Mouse (Mus musculus): ENCODE results near the gene Arhgef11. TPM values are rescaled to one million over a fixed set of nuclear protein-coding genes. Genes with fewer than 3 reads are reported as not detected.

Gene Arhgef11
- polyA plus RNA-seq, 1 experiment from 2014 or later: 11.0 TPM

DNA sequence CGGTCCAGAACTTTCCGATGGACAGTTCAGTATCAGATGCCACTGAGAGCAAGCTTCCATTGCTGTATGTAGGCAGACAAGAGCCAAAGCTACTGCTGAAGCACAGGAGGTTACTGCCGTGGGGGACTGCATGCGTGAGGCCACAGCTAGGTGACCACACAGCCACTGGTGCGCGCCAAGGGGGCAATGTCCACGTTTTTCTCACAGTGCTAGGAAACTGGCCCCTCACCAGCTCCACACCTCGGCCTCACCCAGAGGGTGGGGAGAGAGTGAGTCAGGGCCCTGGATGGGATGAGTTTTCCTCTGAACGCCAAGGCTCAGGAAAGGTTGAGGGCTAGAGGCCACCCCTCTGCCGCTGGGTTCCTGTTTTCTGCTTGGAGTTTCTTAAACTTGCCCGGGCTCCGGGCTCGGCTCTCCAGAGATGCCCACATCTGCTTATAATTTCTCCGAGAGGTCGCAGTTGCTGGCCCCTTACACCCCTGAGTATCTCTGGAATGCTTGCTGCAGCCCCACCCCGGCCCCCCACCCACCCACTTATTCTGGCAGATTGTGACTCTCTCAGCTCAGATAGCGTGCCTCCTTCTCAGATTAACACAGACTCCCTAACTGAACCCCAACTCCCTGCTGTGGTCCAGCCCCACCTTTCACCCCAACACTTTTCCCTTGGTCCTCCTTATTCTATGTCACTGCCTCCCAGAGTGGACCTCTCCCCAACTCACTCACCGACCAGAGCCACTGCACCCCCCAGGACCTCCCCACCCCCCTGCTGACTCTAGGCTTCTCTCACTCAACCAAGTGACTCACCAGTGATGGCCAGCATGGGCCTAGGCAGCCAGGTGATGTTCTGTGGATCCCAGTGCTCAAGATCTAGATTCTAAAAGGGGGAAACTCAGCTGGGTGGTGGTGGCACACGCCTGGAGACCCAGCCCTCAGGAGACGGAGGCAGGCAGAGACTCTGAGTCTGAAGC is 144.3 kb downstream of the Arhgef11 start:
- no peak overlapping the region for H3K4me3 ChIP-seq (replicated peaks; ENCODE audit: low read depth, low read length)
- ATAC-seq (replicated peaks; ENCODE audit: low FRiP score, low read depth): no peak
- 58% methylated on average over 20 of the region's 20 CpGs for WGBS

DNA sequence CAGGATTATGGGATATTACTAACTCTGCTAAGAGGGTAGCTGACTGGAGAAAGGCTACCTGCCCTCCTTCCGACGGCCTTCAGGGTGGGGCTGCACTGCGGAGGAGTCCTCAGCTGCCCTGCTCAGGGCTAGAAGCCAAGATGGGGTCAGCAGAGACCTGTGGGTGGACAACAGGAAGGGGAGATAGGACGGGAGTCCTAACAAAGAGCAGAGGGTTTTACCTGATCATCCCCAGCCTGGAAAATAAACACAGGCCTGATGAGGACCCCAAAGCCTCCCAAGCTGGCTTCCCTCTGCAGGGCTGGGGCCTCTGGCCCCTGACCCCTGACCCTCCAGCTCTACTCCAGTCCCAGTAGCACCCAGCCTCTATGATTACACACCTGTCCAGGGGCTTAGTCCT is 145.8 kb downstream of the Arhgef11 start:
- H3K4me1 ChIP-seq (replicated peaks; ENCODE audit: insufficient read depth, low read length): peaks cover 55% of the 10 kb centered on the region
- H3K4me3 ChIP-seq (replicated peaks; ENCODE audit: low read depth, low read length): 0 out of 2 replicates have a peak overlapping the region, but pooled peaks have one; percentile 6
- H3K9ac ChIP-seq (ENCODE audit: low read depth, low read length): no peak overlapping the region

More for the DNA sequence above, 144.3 kb downstream of the Arhgef11 start:
- peaks cover 43% of the 10 kb centered on the region for H3K4me1 ChIP-seq (replicated peaks; ENCODE audit: insufficient read depth, low read length)
- H3K27me3 ChIP-seq (ENCODE audit: insufficient read depth, low read length): no peaks in the 10 kb centered on the region
- H3K36me3 ChIP-seq (ENCODE audit: insufficient read depth, low read length): peaks cover 6% of the 10 kb centered on the region; the same call in 1 of the 2 replicates
- H3K27ac ChIP-seq: no peak overlapping the region; the same call in 1 of the 2 replicates
- no peak overlapping the region for H3K4me2 ChIP-seq (ENCODE audit: low read length)
- no peak for DNase-seq (ENCODE audit: low spot score)
- no peak for TF ChIP-seq CTCF (IDR thresholded peaks at IDR 0.05; ENCODE audit: low read depth)
- H3K9me3 ChIP-seq (replicated peaks; ENCODE audit: low read length): no peaks in the 10 kb centered on the region
- no peak overlapping the region for H3K9ac ChIP-seq (ENCODE audit: low read depth, low read length)

DNA sequence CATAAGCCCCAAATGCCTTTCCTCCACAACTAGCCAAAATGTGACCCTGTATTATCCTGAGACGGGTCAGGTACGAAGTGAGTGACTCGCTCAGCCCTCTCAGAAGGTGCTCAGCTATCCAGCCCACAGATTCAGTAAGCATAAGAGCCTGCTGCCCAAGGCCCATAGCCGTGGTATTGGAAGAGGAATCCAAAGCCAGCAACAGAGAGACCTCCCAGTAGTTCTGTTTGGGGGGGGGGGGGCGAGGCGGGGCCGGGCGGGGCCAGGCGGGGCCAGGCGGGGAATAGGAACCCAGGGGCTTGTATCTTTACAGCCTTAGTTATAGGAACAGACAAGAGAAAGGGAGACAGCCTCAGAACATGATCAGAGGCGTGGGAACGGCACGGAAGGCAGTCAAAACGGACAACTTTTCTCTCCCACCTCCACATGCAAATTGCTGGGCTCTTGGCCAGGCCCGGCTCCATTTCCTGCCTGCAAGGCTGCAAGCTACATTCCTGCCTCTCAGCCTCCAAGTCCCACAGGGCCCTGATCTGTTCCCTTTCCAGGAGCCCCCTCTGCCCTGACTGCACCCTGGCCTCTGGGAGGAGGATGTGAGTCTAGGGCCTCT is 146.4 kb downstream of the Arhgef11 start:
- Histone ChIP-seq H3K27me3 (ENCODE audit: insufficient read depth, low read length) (no peaks in the 10 kb centered on the region), H3K27ac (peak overlapping the region; percentile 86), H3K9me3 (replicated peaks; ENCODE audit: low read length) (no peaks in the 10 kb centered on the region), H3K36me3 (ENCODE audit: insufficient read depth, low read length) (peaks cover 6% of the 10 kb centered on the region; the same call in 1 of the 2 replicates), H3K9ac (ENCODE audit: low read depth, low read length) (no peak overlapping the region), H3K4me2 (ENCODE audit: low read length) (peak overlapping the region; percentile 41), H3K4me1 (replicated peaks; ENCODE audit: insufficient read depth, low read length) (peaks cover 54% of the 10 kb centered on the region), H3K4me3 (replicated peaks; ENCODE audit: low read depth, low read length) (0 out of 2 replicates have a peak overlapping the region, but pooled peaks have one; percentile 6)
- ATAC-seq (replicated peaks; ENCODE audit: low FRiP score, low read depth): no peak; the same call in 1 of the 2 replicates
- 7% methylated on average over 15 of the region's 15 CpGs for WGBS
- peak; percentile 94 for DNase-seq (ENCODE audit: low spot score)
- 0 out of 2 replicates have a peak, but pooled peaks have one; percentile 10 for TF ChIP-seq CTCF (IDR thresholded peaks at IDR 0.05; ENCODE audit: low read depth)

More for the DNA sequence above, 145.8 kb downstream of the Arhgef11 start:
- peak overlapping the region; percentile 86 for H3K27ac ChIP-seq
- peaks cover 6% of the 10 kb centered on the region; the same call in 1 of the 2 replicates for H3K36me3 ChIP-seq (ENCODE audit: insufficient read depth, low read length)
- H3K9me3 ChIP-seq (replicated peaks; ENCODE audit: low read length): no peaks in the 10 kb centered on the region
- peak overlapping the region; percentile 41 for H3K4me2 ChIP-seq (ENCODE audit: low read length)
- no peak for ATAC-seq (replicated peaks; ENCODE audit: low FRiP score, low read depth)
- no peak for TF ChIP-seq CTCF (IDR thresholded peaks at IDR 0.05; ENCODE audit: low read depth)
- H3K27me3 ChIP-seq (ENCODE audit: insufficient read depth, low read length): no peaks in the 10 kb centered on the region
- WGBS: 34% methylated on average over 4 of the region's 4 CpGs
- no peak for DNase-seq (ENCODE audit: low spot score)

DNA sequence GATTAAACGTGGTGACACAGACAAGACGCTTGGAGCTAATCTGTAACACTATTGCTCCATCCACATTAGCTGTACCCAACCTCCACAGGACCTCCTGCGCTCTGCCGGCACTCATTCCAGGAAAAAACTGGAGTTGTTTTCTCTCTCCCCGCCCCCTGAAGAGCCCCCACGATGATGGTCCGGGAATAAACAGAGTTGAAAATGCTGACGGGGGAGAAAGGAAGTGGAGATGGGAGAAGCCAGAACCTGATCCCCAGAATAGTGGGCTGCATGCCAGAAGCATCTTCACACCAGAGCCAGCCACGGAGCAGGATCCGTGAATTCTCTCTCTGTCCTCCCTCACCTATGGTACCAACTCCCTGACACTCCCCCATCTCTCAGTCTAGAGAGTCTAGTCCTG is 147.1 kb downstream of the Arhgef11 start:
- no peak for TF ChIP-seq CTCF (IDR thresholded peaks at IDR 0.05; ENCODE audit: low read depth)
- ATAC-seq (replicated peaks; ENCODE audit: low FRiP score, low read depth) (no peak), DNase-seq (ENCODE audit: low spot score) (peak; percentile 73)
- Histone ChIP-seq H3K4me3 (replicated peaks; ENCODE audit: low read depth, low read length) (no peak overlapping the region; the same call in 1 of the 2 replicates), H3K4me1 (replicated peaks; ENCODE audit: insufficient read depth, low read length) (peaks cover 48% of the 10 kb centered on the region), H3K9ac (ENCODE audit: low read depth, low read length) (no peak overlapping the region), H3K36me3 (ENCODE audit: insufficient read depth, low read length) (peaks cover 3% of the 10 kb centered on the region; the same call in 1 of the 2 replicates), H3K9me3 (replicated peaks; ENCODE audit: low read length) (no peaks in the 10 kb centered on the region), H3K4me2 (ENCODE audit: low read length) (peak overlapping the region; percentile 41), H3K27me3 (ENCODE audit: insufficient read depth, low read length) (no peaks in the 10 kb centered on the region), H3K27ac (peak overlapping the region; percentile 86)
- 13% methylated on average over 10 of the region's 10 CpGs for WGBS

DNA sequence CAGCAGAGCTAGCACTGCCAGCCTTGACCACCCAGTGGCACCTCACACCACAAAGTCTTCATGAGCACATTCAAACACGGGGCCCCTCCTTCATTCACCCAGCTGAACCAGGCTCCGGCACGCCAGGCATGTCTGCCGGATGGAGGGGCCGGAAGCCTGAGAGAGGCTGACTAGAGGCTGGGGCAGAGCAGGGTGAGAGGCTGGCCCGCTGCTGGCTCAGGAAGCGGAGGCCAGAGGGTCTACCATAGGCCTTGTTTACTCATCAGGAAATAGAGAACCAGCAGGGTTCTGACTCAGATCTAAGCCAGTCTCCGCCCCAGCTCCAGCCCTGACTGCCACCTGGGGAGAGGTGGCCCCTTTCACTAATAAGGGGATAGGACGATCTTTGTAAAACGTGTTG is 147.7 kb downstream of the Arhgef11 start:
- H3K9ac ChIP-seq (ENCODE audit: low read depth, low read length): 0 out of 2 replicates have a peak overlapping the region, but pooled peaks have one; percentile 15
- H3K4me1 ChIP-seq (replicated peaks; ENCODE audit: insufficient read depth, low read length): peaks cover 48% of the 10 kb centered on the region
- no peaks in the 10 kb centered on the region for H3K27me3 ChIP-seq (ENCODE audit: insufficient read depth, low read length)
- no peak for TF ChIP-seq CTCF (IDR thresholded peaks at IDR 0.05; ENCODE audit: low read depth)
- 31% methylated on average over 10 of the region's 10 CpGs for WGBS
- no peaks in the 10 kb centered on the region for H3K36me3 ChIP-seq (ENCODE audit: insufficient read depth, low read length)
- peak overlapping the region; percentile 41 for H3K4me2 ChIP-seq (ENCODE audit: low read length)
- H3K4me3 ChIP-seq (replicated peaks; ENCODE audit: low read depth, low read length): peak overlapping the region; percentile 10; the same call in 1 of the 2 replicates
- peak; percentile 72 for DNase-seq (ENCODE audit: low spot score)
- peak overlapping the region; percentile 86 for H3K27ac ChIP-seq
- H3K9me3 ChIP-seq (replicated peaks; ENCODE audit: low read length): no peaks in the 10 kb centered on the region
- no peak for ATAC-seq (replicated peaks; ENCODE audit: low FRiP score, low read depth)

Measured in kidney, postnatal 0 days (tissue).